Comparison of ENCODE assay signal across 15 mouse cellular contexts in genomic region chr7:142476271-142476670, GRCm38 (mm10). TPM values are rescaled to one million over a fixed set of nuclear protein-coding genes. Genes with fewer than 3 reads are reported as not detected.
DNase-seq lines count a peak whose midpoint lies in the region; ATAC-seq and TF ChIP-seq lines count a peak whose summit lies in the region.
"Had no signal": no experiment of that assay in that cellular context is flagged by ENCODE, and none has a peak within 500 bp of the region (broad histone marks: within the 10 kb centered on the region; RNA-seq: fewer than 3 reads in every experiment).

No protein-coding gene starts in this region.

- peak overlapping the region; percentile 80 for H3K27ac ChIP-seq in heart, adult 2 months
- peak overlapping the region; percentile 55 for H3K27ac ChIP-seq in embryonic fibroblast, embryonic 13.5 days (ENCODE audit: insufficient read depth, low read length)
- H3K27ac ChIP-seq in small intestine, adult 2 months (ENCODE audit: insufficient read depth, low read depth, low read length), result peak overlapping the region; percentile 62
- H3K27ac ChIP-seq: hindbrain, postnatal 0 days; macrophage had no signal

- peak in 1 of 2 experiments; percentile 5 for DNase-seq in heart, adult 2 months
- DNase-seq in heart, postnatal 25 days (ENCODE audit: low spot score), result no peak
- no peak for DNase-seq in lung, adult 2 months
- no peak for DNase-seq in lung, postnatal 14 days
- DNase-seq in embryo, embryonic 10 days (ENCODE audit: low spot score), result no peak
- DNase-seq: embryo, embryonic 11 days had no signal

- H3K9ac ChIP-seq in heart, adult 2 months (ENCODE audit: low read depth, low read length), result peak overlapping the region; percentile 51

- no peak for ATAC-seq in frontal cortex, adult (ENCODE audit: low TSS enrichment)
- ATAC-seq: hindbrain, postnatal 0 days had no signal

- no peak for TF ChIP-seq CTCF in heart, adult 2 months (IDR thresholded peaks at IDR 0.05)
- no peak for TF ChIP-seq CTCF in lung, adult 2 months (IDR thresholded peaks at IDR 0.05; ENCODE audit: insufficient read depth, low read length)
- no peak for TF ChIP-seq CTCF in embryonic fibroblast, embryonic 13.5 days (IDR thresholded peaks at IDR 0.05; ENCODE audit: borderline replicate concordance, insufficient read depth, low read length)
- TF ChIP-seq CTCF in small intestine, adult 2 months (IDR thresholded peaks at IDR 0.05; ENCODE audit: extremely low read depth, insufficient read length, insufficient replicate concordance, low read depth, low read length), result no peak

- intact Hi-C loops in heart, adult 2 months (cut with DNase I), result loop anchor here (5.0 kb wide), 1 partner anchor 34 kb away; the partner anchor contains the start of gene Tnni2
- intact Hi-C loops in heart, postnatal 25 days (cut with DNase I), result loop anchor here (5.0 kb wide), 1 partner anchor 34 kb away; the partner anchor contains the start of gene Tnni2

- no peak for TF ChIP-seq EP300 in heart, adult 2 months (IDR thresholded peaks at IDR 0.05; ENCODE audit: insufficient read depth, low read depth, low read length)

- no peaks in the 10 kb centered on the region for H3K36me3 ChIP-seq in heart, adult 2 months (ENCODE audit: control insufficient read depth, insufficient read depth, low read length)
- no peaks in the 10 kb centered on the region for H3K36me3 ChIP-seq in small intestine, adult 2 months (ENCODE audit: control insufficient read depth, insufficient read depth, low read length)
- H3K36me3 ChIP-seq: forebrain, embryonic 10.5 days had no signal

- peaks cover 13% of the 10 kb centered on the region for H3K4me1 ChIP-seq in heart, adult 2 months (ENCODE audit: control insufficient read depth, insufficient read depth, low read length)
- 0 out of 2 replicates have a peak, but pooled peaks cover 3% of the 10 kb centered on the region for H3K4me1 ChIP-seq in lung, adult 2 months (ENCODE audit: control insufficient read depth, insufficient read depth, low read length)
- H3K4me1 ChIP-seq in embryonic fibroblast, embryonic 13.5 days (ENCODE audit: control insufficient read depth, insufficient read depth, low read length), result peaks cover 22% of the 10 kb centered on the region
- H3K4me1 ChIP-seq in small intestine, adult 2 months (ENCODE audit: control insufficient read depth, insufficient read depth, insufficient read length, low read length), result no peaks in the 10 kb centered on the region

- H3K27me3 ChIP-seq in heart, adult 2 months (ENCODE audit: control insufficient read depth, insufficient read depth, low read length), result no peaks in the 10 kb centered on the region
- H3K27me3 ChIP-seq in small intestine, adult 2 months (ENCODE audit: control insufficient read depth, insufficient read depth, low read length), result no peaks in the 10 kb centered on the region

- H3K79me2 ChIP-seq in heart, adult 2 months (replicated peaks; ENCODE audit: control insufficient read depth, insufficient read depth, low read length), result no peaks in the 10 kb centered on the region

- no peak for TF ChIP-seq POLR2A in heart, adult 2 months (IDR thresholded peaks at IDR 0.05; ENCODE audit: insufficient read depth, low read depth, low read length)
- no peak for TF ChIP-seq POLR2A in lung, adult 2 months (IDR thresholded peaks at IDR 0.05; ENCODE audit: borderline replicate concordance, extremely low read depth, low read depth, low read length)
- no peak for TF ChIP-seq POLR2A in embryonic fibroblast, embryonic 13.5 days (IDR thresholded peaks at IDR 0.05; ENCODE audit: low read depth, low read length)
- no peak for TF ChIP-seq POLR2A in small intestine, adult 2 months (IDR thresholded peaks at IDR 0.05; ENCODE audit: low read depth, low read length)

- peak overlapping the region; percentile 41 for H3K4me3 ChIP-seq in heart, adult 2 months
- H3K4me3 ChIP-seq in lung, adult 2 months (replicated peaks; ENCODE audit: extremely low read depth, low read depth, low read length), result peak overlapping the region; percentile 10
- H3K4me3 ChIP-seq in embryonic fibroblast, embryonic 13.5 days (ENCODE audit: insufficient read depth, low read length), result peak overlapping the region; percentile 8; the same call in 1 of the 2 replicates
- peak overlapping the region; percentile 57 for H3K4me3 ChIP-seq in small intestine, adult 2 months (ENCODE audit: low read depth, low read length)
- H3K4me3 ChIP-seq: forebrain, embryonic 10.5 days had no signal

- WGBS in heart, adult 2 months, result 74% methylated on average over 5 of the region's 5 CpGs
- 74% methylated on average over 5 of the region's 5 CpGs for WGBS in lung, adult 2 months
- WGBS in small intestine, adult 2 months, result 69% methylated on average over 5 of the region's 5 CpGs

RNA-seq across cellular contexts. Expression of gene Lsp1, which starts 15.7 kb away (rescaled TPM):
- total RNA-seq in heart, adult 2 months (2021), result 10 to 100 TPM; 28.4 to 35.0 TPM
- polyA plus RNA-seq in heart, adult 2 months (2012; rRNA removed), result 96.6 and 107 TPM in 2 replicates
- total RNA-seq in heart, postnatal 25 days (2021), result 10 to 100 TPM; 43.7 to 48.1 TPM
- polyA plus RNA-seq in lung, adult 2 months (2012; rRNA removed), result 131 and 188 TPM in 2 replicates
- polyA plus RNA-seq in embryonic fibroblast, embryonic 13.5 days (2011; ENCODE audit: insufficient read length, low read depth, missing spikeins), result 114 and 159 TPM in 2 replicates
- polyA plus RNA-seq in small intestine, adult 2 months (2012; rRNA removed), result 29.4 and 48.0 TPM in 2 replicates
- total RNA-seq: MEL had no signal

RNA-seq across cellular contexts. Expression of gene Tnnt3, which starts 22.4 kb away (rescaled TPM):
- 1 to 10 TPM; 1.1 to 1.3 TPM for total RNA-seq in heart, adult 2 months (2021)
- polyA plus RNA-seq in heart, adult 2 months (2012; rRNA removed), result 1.8 TPM in 1 of 2 replicates, not detected in the other
- 1 to 10 TPM in 1 of 2 experiments, not detected in 1; 2.0 TPM for total RNA-seq in heart, postnatal 25 days (2021)
- polyA plus RNA-seq in lung, adult 2 months (2012; rRNA removed), result 4.1 and 64.7 TPM in 2 replicates
- polyA plus RNA-seq in embryonic fibroblast, embryonic 13.5 days (2011; ENCODE audit: insufficient read length, low read depth, missing spikeins), result 1.4 TPM in 2 replicates
- polyA plus RNA-seq in small intestine, adult 2 months (2012; rRNA removed), result 0.10 TPM in 1 of 2 replicates, not detected in the other
- total RNA-seq: layer of hippocampus, adult 18-20 months; left cerebral cortex, postnatal 25 days; MEL had no signal
- polyA plus RNA-seq: macrophage had no signal

RNA-seq across cellular contexts. Expression of gene Tnni2, which starts 34.7 kb away (rescaled TPM):
- total RNA-seq in heart, adult 2 months (2021), result 1 to 10 TPM; 2.7 to 3.0 TPM
- 5.9 and 7.5 TPM in 2 replicates for polyA plus RNA-seq in heart, adult 2 months (2012; rRNA removed)
- 1 to 10 TPM; 4.4 to 7.1 TPM for total RNA-seq in heart, postnatal 25 days (2021)
- polyA plus RNA-seq in lung, adult 2 months (2012; rRNA removed), result 3.1 and 223 TPM in 2 replicates
- 1.1 TPM in 1 of 2 replicates, not detected in the other for polyA plus RNA-seq in embryonic fibroblast, embryonic 13.5 days (2011; ENCODE audit: insufficient read length, low read depth, missing spikeins)
- 0.35 and 2.9 TPM in 2 replicates for polyA plus RNA-seq in small intestine, adult 2 months (2012; rRNA removed)
- total RNA-seq: left cerebral cortex, postnatal 25 days; MEL had no signal

RNA-seq across cellular contexts. Expression of gene Syt8, which starts 41.6 kb away (rescaled TPM):
- total RNA-seq in heart, adult 2 months (2021), result not detected
- not detected in 2 replicates for polyA plus RNA-seq in heart, adult 2 months (2012; rRNA removed)
- not detected for total RNA-seq in heart, postnatal 25 days (2021)
- polyA plus RNA-seq in lung, adult 2 months (2012; rRNA removed), result 0.19 and 8.6 TPM in 2 replicates
- 1.3 and 2.4 TPM in 2 replicates for polyA plus RNA-seq in embryonic fibroblast, embryonic 13.5 days (2011; ENCODE audit: insufficient read length, low read depth, missing spikeins)
- polyA plus RNA-seq in small intestine, adult 2 months (2012; rRNA removed), result 1.4 and 66.8 TPM in 2 replicates
- total RNA-seq: hindbrain, postnatal 0 days; layer of hippocampus, adult 18-20 months; left cerebral cortex, postnatal 25 days; MEL had no signal
- polyA plus RNA-seq: forebrain, embryonic 10.5 days; hindbrain, postnatal 0 days had no signal

RNA-seq across cellular contexts. Expression of gene Mrpl23, which starts 56.2 kb away (rescaled TPM):
- 1 to 10 TPM in 1 of 2 experiments, under 1 TPM in 1; 0.89 to 2.1 TPM for total RNA-seq in heart, adult 2 months (2021)
- polyA plus RNA-seq in heart, adult 2 months (2012; rRNA removed), result 12.8 and 18.0 TPM in 2 replicates
- total RNA-seq in heart, postnatal 25 days (2021), result 10 to 100 TPM; 16.1 to 39.0 TPM
- polyA plus RNA-seq in lung, adult 2 months (2012; rRNA removed), result 8.0 and 10.3 TPM in 2 replicates
- polyA plus RNA-seq in embryonic fibroblast, embryonic 13.5 days (2011; ENCODE audit: insufficient read length, low read depth, missing spikeins), result 8.2 and 10.6 TPM in 2 replicates
- polyA plus RNA-seq in small intestine, adult 2 months (2012; rRNA removed), result 4.8 and 10.5 TPM in 2 replicates
